Mouse (Mus musculus): ENCODE measurements at regions not wholly inside any gene's neighbourhood (a gene's known extent, or its start where the extent isn't known, plus 50 kb on each side); places are given as distances from the start of the nearest gene placed in this dataset.
"Not testable (repeated sequence)": the region's sequence is repeated elsewhere in the genome, so short reads cannot be mapped to it uniquely, and the experiment has no call there.

- no peak for DNase-seq
Observed at GRCm38 (mm10) chr9:5424236-5424635, 79.0 kb downstream of the Casp12 start.

GRCm38 (mm10) chr9:5448180-5448579 lies 103.0 kb downstream of the Casp12 start:
- no peak for DNase-seq

- DNase-seq = no peak
Observed at GRCm38 (mm10) chr9:5456606-5457005, 111.4 kb downstream of the Casp12 start.

GRCm38 (mm10) chr9:5472012-5472411 lies 126.8 kb downstream of the Casp12 start:
- DNase-seq = no peak

GRCm38 (mm10) chr9:5474271-5474670 lies 129.0 kb downstream of the Casp12 start:
- no peak for DNase-seq

GRCm38 (mm10) chr9:5485258-5485657 lies 140.0 kb downstream of the Casp12 start:
- DNase-seq = no peak

GRCm38 (mm10) chr9:5496837-5497236 lies 151.6 kb downstream of the Casp12 start:
- no peak for DNase-seq

GRCm38 (mm10) chr9:5498306-5498705 lies 153.1 kb downstream of the Casp12 start:
- DNase-seq = no peak

- DNase-seq = no peak
Observed at GRCm38 (mm10) chr9:5525762-5526360, 180.6 kb downstream of the Casp12 start.

- no peak for DNase-seq
Observed at GRCm38 (mm10) chr9:5542604-5543003, 197.4 kb downstream of the Casp12 start.

GRCm38 (mm10) chr9:5575072-5575471 lies 229.8 kb downstream of the Casp12 start:
- no peak for DNase-seq

- DNase-seq = not testable (repeated sequence)
Observed at GRCm38 (mm10) chr9:5578168-5578567, 232.9 kb downstream of the Casp12 start.

GRCm38 (mm10) chr9:5595891-5596635 lies 250.8 kb downstream of the Casp12 start:
- DNase-seq = no peak

- DNase-seq = no peak
Observed at GRCm38 (mm10) chr9:5604019-5604418, 258.8 kb downstream of the Casp12 start.

GRCm38 (mm10) chr9:5605015-5605414 lies 259.8 kb downstream of the Casp12 start:
- no peak for DNase-seq

GRCm38 (mm10) chr9:5616725-5617124 lies 271.5 kb downstream of the Casp12 start:
- no peak for DNase-seq

- no peak for DNase-seq
Observed at GRCm38 (mm10) chr9:5623396-5623795, 278.2 kb downstream of the Casp12 start.

GRCm38 (mm10) chr9:5627521-5627920 lies 282.3 kb downstream of the Casp12 start:
- DNase-seq = no peak

GRCm38 (mm10) chr9:5634461-5634953 lies 289.3 kb downstream of the Casp12 start:
- no peak for DNase-seq

- peak; percentile 12 for DNase-seq
Observed at GRCm38 (mm10) chr9:5634969-5635368, 289.7 kb downstream of the Casp12 start.

GRCm38 (mm10) chr9:5663886-5664285 lies 318.7 kb downstream of the Casp12 start:
- DNase-seq = no peak

- no peak for DNase-seq
Observed at GRCm38 (mm10) chr9:5673551-5673950, 328.3 kb downstream of the Casp12 start.

- DNase-seq = no peak
Observed at GRCm38 (mm10) chr9:5708482-5708881, 363.3 kb downstream of the Casp12 start.

- no peak for DNase-seq
Observed at GRCm38 (mm10) chr9:5709480-5709879, 364.2 kb downstream of the Casp12 start.
